Mouse (Mus musculus): Measurements from ENCODE around the gene Nos1.

The Nos1 gene

GRCm38 (mm10) chr5:117966956-117967355, 186.1 kb downstream of the Nos1 start:
- DNase-seq (ENCODE audit: low read depth): no peak

- DNase-seq (ENCODE audit: low read depth): no peak
Observed at GRCm38 (mm10) chr5:117967659-117968069, 186.8 kb downstream of the Nos1 start.

DNA sequence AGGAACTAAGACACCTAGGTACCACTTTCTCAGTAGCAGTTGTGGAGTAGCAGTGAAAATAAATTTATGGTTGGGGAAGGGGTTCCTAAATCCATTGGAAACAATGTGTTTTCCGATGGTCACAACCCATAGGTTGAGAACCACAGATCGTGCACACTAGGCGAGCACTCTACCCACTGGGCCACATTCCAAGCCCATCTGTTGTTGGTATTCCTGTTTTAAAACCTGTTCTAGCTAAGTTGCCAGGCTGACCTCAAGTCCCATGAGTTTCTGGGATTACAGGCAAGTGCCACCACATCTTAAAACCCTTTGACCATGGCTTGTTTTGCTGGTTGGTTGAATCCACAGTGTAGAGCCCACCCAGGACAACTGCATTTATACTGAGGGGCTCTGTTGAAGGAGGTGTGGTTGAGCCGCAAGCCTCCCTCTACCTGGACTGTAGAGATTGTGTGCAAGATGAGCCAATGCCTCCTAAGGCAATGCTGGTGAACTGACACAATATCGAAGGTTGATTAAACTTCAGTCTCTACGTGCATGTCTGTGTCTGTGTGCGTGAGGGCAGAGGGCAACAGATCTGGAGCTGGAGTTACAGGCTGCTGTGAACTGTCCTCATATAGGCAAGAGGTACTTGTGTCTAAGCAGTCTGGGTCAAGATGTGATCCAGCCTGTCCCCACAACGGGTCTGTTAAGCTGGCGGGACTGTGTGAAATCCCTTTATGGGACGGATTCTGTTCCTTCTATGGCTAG, 189.0 kb downstream of the Nos1 start:
- DNase-seq (ENCODE audit: low read depth): no peak

DNA sequence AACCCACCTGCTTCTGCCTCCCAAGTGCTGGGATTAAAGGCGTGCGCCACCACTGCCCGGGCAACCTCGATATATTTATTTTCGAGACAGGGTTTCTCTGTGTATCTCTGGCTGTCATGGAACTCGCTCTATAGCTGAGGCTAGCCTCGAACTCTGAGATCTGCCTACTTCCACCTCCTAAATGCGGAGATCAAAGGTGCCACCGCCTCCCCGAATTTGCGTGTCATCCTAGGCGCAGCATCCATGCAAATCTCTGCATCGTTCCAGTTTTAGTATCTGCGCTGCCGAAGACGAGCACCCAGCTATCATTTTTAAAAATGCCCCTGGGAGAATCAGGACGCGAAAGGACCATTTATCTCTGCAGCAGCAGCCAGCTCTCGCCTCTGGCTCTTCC, 195.4 kb downstream of the Nos1 start:
- no peak for DNase-seq (ENCODE audit: low read depth)

- peak; percentile 83 for DNase-seq (ENCODE audit: low read depth)
Observed at GRCm38 (mm10) chr5:117976657-117977500, 196.0 kb downstream of the Nos1 start, which contains the start of gene Fbxo21. Gene Fbxo21, plus strand, starts transcription at chr5:117976730.

- DNase-seq (ENCODE audit: low read depth): no peak
Observed at GRCm38 (mm10) chr5:117977501-117978158, 196.8 kb downstream of the Nos1 start.

DNA sequence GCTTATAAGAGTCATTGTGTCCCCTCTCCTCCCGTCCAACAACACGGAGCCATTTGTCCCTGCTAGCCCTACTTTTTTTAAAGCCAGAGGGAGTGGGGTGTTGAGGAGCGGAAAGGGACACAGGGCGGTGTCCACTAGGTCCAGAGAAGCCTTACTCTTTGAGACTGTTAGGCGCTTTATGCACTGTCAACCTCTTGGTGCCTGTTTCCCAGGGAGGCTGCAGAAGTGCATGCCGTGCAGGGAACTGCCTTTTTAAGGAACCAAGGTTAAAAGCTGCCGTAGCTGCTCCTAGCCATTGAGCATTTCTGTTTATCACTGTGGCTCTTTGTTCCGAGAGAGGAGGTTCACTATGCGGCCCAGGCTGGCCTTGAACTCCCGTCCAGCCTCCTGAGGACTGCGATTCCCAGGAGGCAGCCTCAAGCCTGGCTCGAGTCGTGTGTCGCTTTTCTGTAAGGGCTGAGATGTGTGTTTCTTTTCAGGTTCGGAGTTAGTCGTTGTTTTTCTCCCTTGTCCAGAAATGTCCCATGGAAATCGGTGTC, 197.4 kb downstream of the Nos1 start:
- DNase-seq (ENCODE audit: low read depth): no peak

- DNase-seq (ENCODE audit: low read depth): no peak
Observed at GRCm38 (mm10) chr5:117979082-117979481, 198.2 kb downstream of the Nos1 start.

DNA sequence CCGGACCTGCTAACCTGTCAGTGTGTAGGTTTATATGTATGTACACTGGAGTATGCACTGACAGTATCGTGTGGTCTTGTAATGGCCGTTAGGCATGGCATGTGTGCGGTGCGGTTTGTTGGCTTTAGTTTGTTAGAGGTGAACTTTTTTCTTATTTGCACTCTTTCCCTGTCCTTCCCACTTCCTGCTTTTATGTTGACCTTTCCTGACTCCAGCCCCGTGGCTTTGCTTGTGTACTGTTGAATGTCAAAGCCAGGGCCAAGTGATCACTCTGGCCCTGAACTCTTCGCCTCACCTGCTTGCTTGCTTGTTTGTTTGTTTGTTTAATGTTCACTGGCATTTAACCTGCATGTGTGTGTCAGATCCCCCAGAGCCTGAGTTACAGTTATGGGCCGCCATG, 200.1 kb downstream of the Nos1 start:
- no peak for DNase-seq (ENCODE audit: low read depth)

DNA sequence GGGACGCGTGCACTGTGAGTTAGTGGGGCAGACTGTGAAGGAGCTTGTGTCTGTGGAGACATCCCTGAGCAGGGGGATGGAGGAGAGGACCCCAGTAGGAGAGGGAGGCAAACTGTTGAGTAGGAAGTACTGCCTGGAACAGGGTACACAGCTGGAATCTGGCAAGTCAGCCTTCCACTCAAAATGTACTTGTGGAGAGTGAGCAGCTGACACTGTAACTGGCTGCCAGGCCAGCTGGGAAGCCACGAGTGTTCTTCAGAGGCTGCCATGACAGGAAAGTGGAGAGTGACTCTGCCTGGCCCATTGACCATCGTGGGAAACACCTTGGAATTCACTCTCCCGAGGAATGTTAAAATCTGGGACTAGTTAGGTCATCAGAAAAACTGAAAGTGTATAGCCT, 201.1 kb downstream of the Nos1 start:
- DNase-seq (ENCODE audit: low read depth): no peak

DNA sequence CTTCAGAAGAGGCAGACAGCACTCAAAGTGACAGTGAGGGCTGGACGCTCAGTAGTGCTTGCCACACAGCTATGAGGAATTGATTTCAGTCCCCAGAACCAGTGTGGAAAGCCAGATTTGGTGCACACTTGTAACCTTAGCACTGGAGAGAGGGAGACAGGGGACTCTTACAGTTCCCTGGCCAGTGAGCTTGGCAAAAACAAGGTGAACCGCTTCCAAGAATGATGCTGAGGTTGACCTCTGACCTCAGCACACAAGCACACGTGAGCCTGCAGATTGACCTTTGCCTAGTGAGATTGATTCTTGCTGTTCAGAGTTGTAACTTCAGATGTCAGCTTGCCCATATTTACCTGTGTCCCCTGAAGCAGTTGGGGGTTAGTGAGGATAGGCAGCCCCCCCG, 205.5 kb downstream of the Nos1 start:
- no peak for DNase-seq (ENCODE audit: low read depth)

DNA sequence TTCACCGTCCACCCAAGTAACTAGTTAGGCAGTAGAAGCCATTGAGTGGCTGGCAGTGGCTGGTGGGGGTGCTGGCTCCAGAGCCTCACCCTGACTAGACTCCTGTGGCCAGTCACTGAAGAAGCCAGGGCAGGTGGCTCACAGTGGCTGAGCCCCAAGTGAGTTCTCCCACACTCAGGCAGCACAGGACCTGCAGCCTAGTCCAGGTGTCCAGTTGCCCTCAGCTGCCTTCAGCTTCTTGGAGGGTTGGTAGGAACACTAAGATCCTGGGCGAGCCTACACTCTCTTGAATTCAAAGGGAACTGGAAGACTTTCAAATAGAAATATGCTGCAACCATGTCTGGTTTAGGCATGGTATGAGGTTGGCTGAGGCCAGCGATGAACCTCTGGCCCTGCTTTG, 207.1 kb downstream of the Nos1 start:
- DNase-seq (ENCODE audit: low read depth): no peak

- no peak for DNase-seq (ENCODE audit: low read depth)
Observed at GRCm38 (mm10) chr5:117988367-117988766, 207.5 kb downstream of the Nos1 start.

GRCm38 (mm10) chr5:117989773-117990172, 208.9 kb downstream of the Nos1 start:
- no peak for DNase-seq (ENCODE audit: low read depth)

- DNase-seq (ENCODE audit: low read depth): no peak
Observed at GRCm38 (mm10) chr5:117990957-117991356, 210.1 kb downstream of the Nos1 start.

DNA sequence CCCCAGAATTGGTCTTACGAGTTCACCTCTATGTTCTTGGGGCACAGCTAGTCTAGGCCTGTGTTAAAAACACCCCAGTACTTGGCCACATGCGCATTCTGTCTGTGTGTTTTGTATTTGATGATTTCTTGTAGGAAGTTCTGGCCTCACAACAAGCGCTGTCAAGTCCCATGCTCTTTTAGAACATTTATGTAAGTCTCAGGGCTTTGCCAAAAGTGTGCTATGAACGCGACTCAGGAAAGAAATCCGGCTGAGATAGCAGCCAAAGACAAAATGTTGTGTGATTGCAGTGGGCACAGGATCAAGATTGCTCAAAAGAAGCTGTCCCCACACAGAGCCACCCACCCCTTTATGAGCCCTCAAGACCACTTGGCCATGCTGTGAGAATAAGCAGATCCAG, 212.7 kb downstream of the Nos1 start:
- DNase-seq (ENCODE audit: low read depth): no peak

DNA sequence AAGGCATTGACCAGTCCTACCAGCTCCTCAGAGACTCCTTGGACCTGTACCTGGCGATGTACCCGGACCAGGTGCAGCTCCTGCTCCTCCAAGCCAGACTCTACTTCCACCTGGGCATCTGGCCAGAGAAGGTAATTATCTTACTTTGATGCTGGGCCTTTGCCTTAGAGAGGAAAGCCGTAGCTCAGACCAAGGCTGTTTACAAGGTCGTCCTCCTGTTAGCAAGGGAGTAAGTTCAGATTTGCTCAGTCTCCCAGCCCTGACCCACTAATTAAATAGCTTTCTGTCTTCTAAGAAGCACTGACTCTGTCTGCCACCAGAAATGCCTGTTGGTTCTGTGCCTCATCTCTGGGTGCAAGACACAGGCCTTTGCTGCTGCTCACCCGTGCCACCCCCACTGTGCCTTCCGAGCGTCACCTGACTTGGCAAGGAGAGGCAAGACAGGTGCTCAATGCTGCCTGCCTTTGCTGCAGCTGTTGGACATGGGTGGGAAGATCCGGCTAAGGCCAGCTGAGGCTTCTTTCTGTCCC, 214.6 kb downstream of the Nos1 start:
- DNase-seq (ENCODE audit: low read depth): no peak

DNA sequence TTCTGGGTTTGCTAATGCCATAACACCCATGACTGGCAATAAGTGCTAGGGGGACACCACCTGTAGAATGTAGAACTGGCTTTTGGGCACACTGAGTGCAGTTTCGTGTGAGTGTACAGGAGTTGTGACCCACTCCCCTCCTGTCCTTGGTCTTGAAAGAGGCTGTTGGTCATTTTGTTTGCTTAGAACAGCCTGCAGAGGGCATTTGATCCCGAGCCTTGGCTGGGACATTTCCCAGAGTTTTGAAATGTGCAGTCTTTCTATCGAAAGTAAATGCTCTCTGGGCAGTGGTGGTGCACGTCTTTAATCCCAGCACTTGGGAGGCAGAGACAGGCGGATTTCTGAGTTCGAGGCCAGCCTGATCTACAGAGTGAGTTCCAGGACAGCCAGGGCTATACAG, 215.1 kb downstream of the Nos1 start:
- no peak for DNase-seq (ENCODE audit: low read depth)

DNA sequence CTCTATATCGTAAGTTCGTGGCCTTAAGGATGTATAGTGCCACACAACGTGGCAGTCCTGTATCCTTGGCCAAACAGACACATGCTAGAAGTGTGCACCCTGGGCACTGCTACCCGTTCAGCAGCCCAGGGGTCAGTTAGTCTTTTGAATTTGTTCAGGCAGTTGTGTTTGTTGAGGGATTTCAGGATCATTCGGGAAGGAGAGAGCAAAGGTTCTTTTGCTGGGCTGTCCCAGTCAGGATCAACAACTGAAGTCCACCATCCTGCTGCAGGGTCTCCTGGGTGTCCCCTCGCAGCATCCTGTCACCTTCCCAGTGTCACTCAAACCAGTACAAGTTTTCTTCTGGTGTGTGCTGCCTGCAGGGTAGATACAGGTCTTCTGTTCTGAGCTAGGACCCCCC, 215.7 kb downstream of the Nos1 start:
- DNase-seq (ENCODE audit: low read depth): no peak

DNA sequence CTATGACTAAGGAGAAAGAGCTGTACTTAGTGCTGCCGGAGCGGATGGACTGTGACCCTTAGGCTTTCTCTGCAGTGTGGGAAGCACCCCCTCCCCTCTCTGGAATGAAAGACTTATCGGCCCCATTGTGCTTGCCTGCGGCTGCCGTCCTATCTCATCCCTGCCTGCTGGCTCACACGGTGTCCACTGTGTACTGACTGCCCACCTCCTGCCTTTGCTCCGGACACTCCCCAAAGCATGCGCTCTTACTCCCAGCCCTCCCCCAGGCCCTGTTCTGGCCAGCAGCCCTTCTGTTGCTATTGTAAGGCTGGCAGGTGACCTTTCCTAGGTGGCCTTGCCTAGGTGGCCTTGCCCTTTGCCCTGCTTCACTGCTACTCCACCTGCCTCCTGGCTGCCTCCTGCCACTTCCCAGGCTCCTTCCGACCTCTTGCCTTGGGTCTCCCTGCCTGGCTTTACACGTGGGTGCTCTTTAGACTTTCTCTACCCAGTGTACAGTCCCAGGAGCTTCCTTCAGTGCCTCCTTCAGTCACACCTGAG, 216.7 kb downstream of the Nos1 start:
- no peak for DNase-seq (ENCODE audit: low read depth)

GRCm38 (mm10) chr5:117999061-117999460, 218.2 kb downstream of the Nos1 start:
- no peak for DNase-seq (ENCODE audit: low read depth)

DNA sequence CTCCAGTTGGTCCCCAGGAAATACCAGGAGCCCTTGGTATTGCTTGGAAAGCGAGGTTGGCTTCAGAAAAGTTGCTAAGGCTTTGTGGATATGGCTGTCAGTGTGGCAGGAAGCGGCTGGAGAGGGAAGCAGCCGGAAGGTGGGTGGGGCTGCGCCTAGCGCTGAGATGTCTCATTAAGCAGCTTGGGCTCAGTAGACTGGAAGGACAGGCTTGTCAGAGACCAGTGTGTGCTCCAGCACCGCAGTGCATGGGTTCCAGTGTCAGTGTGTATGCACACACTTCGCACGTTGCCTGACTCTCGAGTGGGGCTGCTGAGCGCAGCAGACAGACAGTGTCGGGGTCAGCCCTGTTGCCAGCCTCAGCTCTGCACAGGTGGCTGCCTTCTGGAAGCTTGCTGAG, 218.8 kb downstream of the Nos1 start:
- DNase-seq (ENCODE audit: low read depth): no peak

All from c-Kit-positive CD71-negative TER-119-negative erythroid progenitor cells, embryonic 14.5 days (primary cell).